Mouse (Mus musculus): ENCODE data around the gene Prm1. TPM values are rescaled to one million over a fixed set of nuclear protein-coding genes. Genes with fewer than 3 reads are reported as not detected.

Gene Prm1
- total RNA-seq (2023), result not detected

GRCm38 (mm10) chr16:10805789-10806527 is at the start of gene Prm1:
TSS of gene Prm1 (minus strand) at chr16:10805839.

GRCm38 (mm10) chr16:10834911-10835587 is 29.4 kb upstream of the Prm1 start, which contains the start of gene Rmi2:
TSS of gene Rmi2 (plus strand) at chr16:10835059.

GRCm38 (mm10) chr16:10812865-10813371 is 7.3 kb upstream of the Prm1 start, which contains the start of gene Gm11172:
TSS of gene Gm11172 (plus strand) at chr16:10812915.

GRCm38 (mm10) chr16:10796034-10796433 is 9.6 kb downstream of the Prm1 start, which contains the start of gene Prm2:
TSS of gene Prm2 (minus strand) at chr16:10796134.

GRCm38 (mm10) chr16:10790702-10791101 is 14.9 kb downstream of the Prm1 start, which contains the start of gene Prm3:
TSS of gene Prm3 (minus strand) at chr16:10790914.

GRCm38 (mm10) chr16:10788271-10788670 is 17.4 kb downstream of the Prm1 start, which contains the start of gene Tnp2:
TSS of gene Tnp2 (minus strand) at chr16:10788660.

GRCm38 (mm10) chr16:10785371-10786231 is 20.0 kb downstream of the Prm1 start, which contains the start of gene Socs1:
TSS of gene Socs1 (minus strand) at chr16:10785536.

Other genes starting within 250 kb of the Prm1 start
- gene Socs1, start 20.3 kb downstream of the Prm1 start, total RNA-seq (2023), result 1 to 10 TPM; 2.4 to 3.4 TPM
- gene Tnp2, start 17.2 kb downstream of the Prm1 start, total RNA-seq (2023), result not detected
- gene Prm3, start 14.9 kb downstream of the Prm1 start, total RNA-seq (2023), result not detected
- not detected for gene Prm2, start 9.7 kb downstream of the Prm1 start, total RNA-seq (2023)
- gene Gm11172, start 7.1 kb upstream of the Prm1 start, total RNA-seq (2023), result not detected
- 1 to 10 TPM; 5.3 TPM for gene Rmi2, start 29.2 kb upstream of the Prm1 start, total RNA-seq (2023)